Mouse (Mus musculus) embryonic facial prominence, embryonic 13.5 days (tissue): Measurements from ENCODE around the gene Gabrb3. TPM values are rescaled to one million over a fixed set of nuclear protein-coding genes. Genes with fewer than 3 reads are reported as not detected.

ENCODE experiments used
- ATAC-seq: fragments of 200-750 bp; cut with Nextera tagmentation; 2 replicates; pipeline ENCODE4 v1.8.0; 2017; ENCODE audit warnings: low read depth; ENCODE audit not compliant: insufficient number of reproducible peaks, insufficient read depth, low FRiP score, low TSS enrichment
- H3K27ac ChIP-seq: fragments of 300-500 bp; sonication (generic); 2 replicates; pipeline ENCODE4 v1.5.1; 2015; ENCODE audit warnings: moderate library complexity, mild to moderate bottlenecking, inconsistent platforms
- H3K27me3 ChIP-seq: fragments of 300-500 bp; sonication (generic); 2 replicates; pipeline ENCODE4 v1.6.1; 2015; ENCODE audit warnings: mild to moderate bottlenecking, inconsistent platforms
- H3K36me3 ChIP-seq: fragments of 300-500 bp; sonication (generic); 2 replicates; pipeline ENCODE4 v1.6.1; 2015; ENCODE audit warnings: mild to moderate bottlenecking, inconsistent platforms
- H3K4me1 ChIP-seq: fragments of 300-500 bp; sonication (generic); 2 replicates; pipeline ENCODE4 v1.6.1; 2015; ENCODE audit warnings: inconsistent platforms
- H3K4me2 ChIP-seq: fragments of 300-500 bp; sonication (generic); 2 replicates; pipeline ENCODE4 v1.6.1; 2015; ENCODE audit warnings: moderate library complexity, mild to moderate bottlenecking, inconsistent platforms
- H3K4me3 ChIP-seq: fragments of 300-500 bp; sonication (generic); 2 replicates; pipeline ENCODE4 v1.5.1; 2015; ENCODE audit warnings: mild to moderate bottlenecking, inconsistent platforms
- H3K9ac ChIP-seq: fragments of 300-500 bp; sonication (generic); 2 replicates; pipeline ENCODE4 v1.6.1; 2015; ENCODE audit warnings: mild to moderate bottlenecking, inconsistent platforms
- H3K9me3 ChIP-seq: fragments of 300-500 bp; sonication (generic); 2 replicates; pipeline ENCODE4 v1.6.1; 2016; ENCODE audit warnings: inconsistent platforms
- WGBS: fragments of 180-500 bp; shearing (Covaris S2); methylation state at CpG from one replicate; pipeline ENCODE4 v1.1.7; 2015; ENCODE audit warnings: mixed read lengths; 5-methylcytosine and 5-hydroxymethylcytosine counted together
- polyA plus RNA-seq: library from polyadenylated mRNA; unstranded; fragments of >200 nt; fragmentation: Nextera tagmentation; extraction: Ambion mirVana; gene quantifications from 2 replicates; pipeline ENCODE4 v1.2.1, GENCODE M21; 2015

Gene Gabrb3
- polyA plus RNA-seq, 1 experiment from 2014 or later = 1.1 TPM

- Histone ChIP-seq H3K27ac (no peak overlapping the region), H3K9ac (no peak overlapping the region), H3K27me3 (no peaks in the 10 kb centered on the region), H3K4me3 (no peak overlapping the region), H3K4me2 (no peak overlapping the region), H3K9me3 (no peaks in the 10 kb centered on the region), H3K36me3 (no peaks in the 10 kb centered on the region), H3K4me1 (no peaks in the 10 kb centered on the region)
- ATAC-seq = no peak
- 96% methylated on average over 1 of the region's 1 CpGs for WGBS
Observed at GRCm38 (mm10) chr7:57471316-57471715, 51.8 kb downstream of the Gabrb3 start.

GRCm38 (mm10) chr7:57473811-57474525 is 54.5 kb downstream of the Gabrb3 start:
- 66% methylated on average over 4 of the region's 4 CpGs for WGBS
- H3K4me2 ChIP-seq = no peak overlapping the region

GRCm38 (mm10) chr7:57482896-57483295 is 63.4 kb downstream of the Gabrb3 start:
- Histone ChIP-seq H3K9ac (no peak overlapping the region), H3K36me3 (no peaks in the 10 kb centered on the region), H3K9me3 (no peaks in the 10 kb centered on the region), H3K27ac (no peak overlapping the region), H3K4me3 (no peak overlapping the region), H3K4me1 (no peaks in the 10 kb centered on the region), H3K4me2 (no peak overlapping the region), H3K27me3 (no peaks in the 10 kb centered on the region)
- ATAC-seq = no peak

More at GRCm38 (mm10) chr7:57473811-57474525, 54.5 kb downstream of the Gabrb3 start:
- Histone ChIP-seq H3K27me3 (no peaks in the 10 kb centered on the region), H3K4me1 (no peaks in the 10 kb centered on the region), H3K36me3 (no peaks in the 10 kb centered on the region), H3K9me3 (no peaks in the 10 kb centered on the region), H3K27ac (no peak overlapping the region), H3K9ac (no peak overlapping the region), H3K4me3 (no peak overlapping the region)
- ATAC-seq = no peak

DNA sequence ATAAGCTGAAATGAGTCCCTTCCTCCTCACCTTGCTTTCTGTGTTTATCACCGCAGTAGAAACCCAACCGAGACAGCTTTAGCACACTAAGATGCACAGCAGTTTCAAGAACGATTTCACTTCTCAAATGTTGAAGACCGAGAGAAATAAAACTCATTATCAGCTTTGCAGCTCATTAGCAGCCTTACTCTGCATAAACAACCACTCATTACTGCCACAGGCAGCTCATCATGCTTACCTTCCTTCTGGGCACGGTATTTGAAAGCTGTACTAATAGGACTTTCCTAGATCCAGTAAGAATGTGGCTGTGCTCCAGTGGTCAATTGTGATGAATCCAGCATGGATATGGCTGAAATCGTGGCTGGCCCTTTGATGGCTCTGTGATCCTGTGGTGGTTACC is 67.4 kb downstream of the Gabrb3 start:
- 80% methylated on average over 6 of the region's 6 CpGs for WGBS
- H3K4me1 ChIP-seq = no peaks in the 10 kb centered on the region
- no peak overlapping the region for H3K27ac ChIP-seq
- no peak overlapping the region for H3K4me3 ChIP-seq
- ATAC-seq = no peak
- no peaks in the 10 kb centered on the region for H3K9me3 ChIP-seq
- H3K36me3 ChIP-seq = no peaks in the 10 kb centered on the region
- H3K27me3 ChIP-seq = no peaks in the 10 kb centered on the region
- no peak overlapping the region for H3K4me2 ChIP-seq
- H3K9ac ChIP-seq = no peak overlapping the region

GRCm38 (mm10) chr7:57491795-57492194 is 72.3 kb downstream of the Gabrb3 start:
- Histone ChIP-seq H3K4me3 (no peak overlapping the region), H3K4me1 (no peaks in the 10 kb centered on the region), H3K4me2 (no peak overlapping the region), H3K27me3 (no peaks in the 10 kb centered on the region), H3K9me3 (no peaks in the 10 kb centered on the region), H3K9ac (no peak overlapping the region), H3K36me3 (no peaks in the 10 kb centered on the region), H3K27ac (no peak overlapping the region)
- no peak for ATAC-seq
- WGBS = 66% methylated on average over 4 of the region's 4 CpGs

GRCm38 (mm10) chr7:57502809-57503208 is 83.3 kb downstream of the Gabrb3 start:
- H3K36me3 ChIP-seq = no peaks in the 10 kb centered on the region
- no peak overlapping the region for H3K4me3 ChIP-seq
- H3K9ac ChIP-seq = no peak overlapping the region
- H3K4me1 ChIP-seq = no peaks in the 10 kb centered on the region
- no peak overlapping the region for H3K4me2 ChIP-seq
- WGBS = 68% methylated on average over 4 of the region's 4 CpGs
- no peaks in the 10 kb centered on the region for H3K9me3 ChIP-seq
- no peak for ATAC-seq
- peaks cover 20% of the 10 kb centered on the region for H3K27me3 ChIP-seq
- no peak overlapping the region for H3K27ac ChIP-seq

DNA sequence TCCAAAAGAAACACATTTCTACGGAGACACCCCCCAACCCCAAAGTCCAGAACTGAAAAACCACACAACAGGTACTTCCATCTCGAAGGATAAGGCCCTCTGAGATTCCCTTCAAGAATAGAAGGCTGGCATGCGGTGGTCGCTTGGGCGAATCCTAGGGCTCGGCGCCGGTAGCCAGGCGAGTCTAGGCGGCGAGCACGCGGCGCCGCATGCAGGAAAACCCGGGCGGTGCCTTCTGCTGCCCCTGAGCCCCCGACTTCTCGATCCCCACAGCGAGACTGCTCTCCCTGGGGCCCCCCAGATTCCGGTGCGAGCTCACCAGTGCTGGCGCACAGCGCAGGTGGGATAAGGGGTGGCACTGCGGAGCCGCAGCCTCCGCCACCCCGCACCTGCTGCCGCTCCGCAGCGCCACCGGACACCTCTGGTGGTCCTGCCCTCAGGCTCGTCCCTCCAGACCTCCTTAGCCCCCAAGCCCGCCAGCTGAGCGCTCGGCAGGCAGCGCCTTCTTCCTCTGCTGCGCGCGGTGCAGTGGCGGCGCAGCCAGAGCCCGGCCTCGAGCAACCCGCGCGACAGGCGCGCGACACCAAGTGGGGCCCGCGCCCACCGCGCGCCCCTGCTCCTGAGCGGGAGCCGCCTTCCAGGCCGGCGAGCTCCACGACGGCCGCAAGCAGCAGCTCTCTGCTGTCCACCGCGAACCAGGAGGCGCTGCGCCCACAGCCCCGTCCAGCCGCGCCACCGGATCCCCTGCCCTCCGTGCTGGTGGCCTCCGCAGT is 89.6 kb downstream of the Gabrb3 start:
- 1% methylated on average over 72 of the region's 72 CpGs for WGBS
- Histone ChIP-seq H3K27me3 (peaks cover 65% of the 10 kb centered on the region), H3K27ac (no peak overlapping the region), H3K4me1 (peaks cover 11% of the 10 kb centered on the region), H3K4me2 (peak overlapping the region; percentile 83), H3K9ac (0 out of 2 replicates have a peak overlapping the region, but pooled peaks have one; percentile 40), H3K9me3 (no peaks in the 10 kb centered on the region), H3K4me3 (peak overlapping the region; percentile 50), H3K36me3 (no peaks in the 10 kb centered on the region)
- no peak for ATAC-seq

DNA sequence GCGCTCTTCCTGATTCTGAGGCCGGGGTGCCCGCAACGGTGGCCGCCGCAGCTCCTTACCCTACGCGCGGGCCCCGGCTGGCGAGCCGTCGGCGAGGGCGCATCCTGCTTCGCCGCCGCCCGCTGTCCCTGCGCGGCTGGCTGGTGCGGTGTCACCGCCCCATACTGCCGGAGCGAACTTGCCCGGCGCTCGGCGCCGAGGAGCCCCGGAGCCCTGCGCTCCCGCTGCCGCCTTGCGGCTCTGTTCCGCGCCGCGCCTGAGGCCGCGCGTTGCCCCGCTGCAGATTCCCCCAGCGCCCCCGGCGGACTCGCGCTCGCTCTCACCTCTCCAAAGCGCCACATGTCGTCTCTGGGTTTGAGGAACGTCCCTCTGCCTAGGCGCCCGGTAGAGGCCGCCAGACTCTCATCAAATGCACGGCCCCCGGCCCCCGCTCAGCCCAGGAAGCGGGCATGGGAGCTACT is 90.2 kb downstream of the Gabrb3 start, which contains the start of gene Gabra5:
Gene Gabra5 (minus strand): TSS at position 379 of the 461 bp plus-strand sequence.
- Histone ChIP-seq H3K4me1 (peaks cover 11% of the 10 kb centered on the region), H3K9ac (0 out of 2 replicates have a peak within 1 kb of the TSS, but pooled peaks have one; percentile 40), H3K9me3 (no peaks in the 10 kb centered on the region), H3K4me2 (peak within 1 kb of the TSS; percentile 83), H3K4me3 (peak within 1 kb of the TSS; percentile 50), H3K27ac (no peak within 1 kb of the TSS), H3K27me3 (peaks cover 69% of the 10 kb centered on the region), H3K36me3 (no peaks in the 10 kb centered on the region)
- ATAC-seq = peak; percentile 62; the same call in 1 of the 2 replicates
- WGBS = under 1% methylated on average over 59 of the region's 59 CpGs

GRCm38 (mm10) chr7:57512955-57513354 is 93.5 kb downstream of the Gabrb3 start:
- Histone ChIP-seq H3K9ac (no peak overlapping the region), H3K36me3 (no peaks in the 10 kb centered on the region), H3K4me3 (no peak overlapping the region), H3K4me1 (peaks cover 11% of the 10 kb centered on the region), H3K27me3 (peaks cover 47% of the 10 kb centered on the region), H3K9me3 (no peaks in the 10 kb centered on the region), H3K4me2 (no peak overlapping the region), H3K27ac (no peak overlapping the region)
- no peak for ATAC-seq
- WGBS = 33% methylated on average over 3 of the region's 3 CpGs

DNA sequence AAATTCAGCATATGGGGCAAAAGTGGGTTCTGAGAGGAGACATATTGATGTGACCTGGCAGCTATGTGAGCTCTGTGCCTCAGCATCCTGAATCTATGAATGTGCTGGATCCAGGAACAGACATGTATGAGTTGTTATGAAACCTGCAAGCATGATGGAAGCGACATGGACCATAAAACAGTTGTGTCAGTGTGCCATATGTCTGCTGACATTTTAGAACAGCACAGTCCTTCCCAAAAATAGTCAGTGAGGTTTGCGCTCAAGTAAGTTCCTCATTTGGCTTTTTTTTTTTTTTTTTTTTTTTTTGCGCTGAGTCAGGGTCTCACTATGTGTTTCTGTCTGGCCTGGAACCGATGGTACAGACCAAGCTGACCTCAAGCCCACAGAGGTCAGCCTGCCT is 110.0 kb downstream of the Gabrb3 start:
- Histone ChIP-seq H3K9me3 (no peaks in the 10 kb centered on the region), H3K4me1 (no peaks in the 10 kb centered on the region), H3K4me3 (no peak overlapping the region), H3K4me2 (no peak overlapping the region), H3K27me3 (no peaks in the 10 kb centered on the region), H3K36me3 (no peaks in the 10 kb centered on the region), H3K9ac (no peak overlapping the region), H3K27ac (no peak overlapping the region)
- no peak for ATAC-seq
- 83% methylated on average over 4 of the region's 4 CpGs for WGBS

GRCm38 (mm10) chr7:57529954-57530353 is 110.5 kb downstream of the Gabrb3 start:
- H3K36me3 ChIP-seq = no peaks in the 10 kb centered on the region
- H3K27ac ChIP-seq = no peak overlapping the region
- no peaks in the 10 kb centered on the region for H3K9me3 ChIP-seq
- ATAC-seq = no peak
- H3K9ac ChIP-seq = no peak overlapping the region
- 89% methylated on average over 8 of the region's 8 CpGs for WGBS
- H3K4me1 ChIP-seq = no peaks in the 10 kb centered on the region
- no peaks in the 10 kb centered on the region for H3K27me3 ChIP-seq
- H3K4me2 ChIP-seq = no peak overlapping the region
- no peak overlapping the region for H3K4me3 ChIP-seq

GRCm38 (mm10) chr7:57532676-57533075 is 113.2 kb downstream of the Gabrb3 start:
- no peaks in the 10 kb centered on the region for H3K27me3 ChIP-seq
- 85% methylated on average over 10 of the region's 10 CpGs for WGBS
- ATAC-seq = no peak

More at GRCm38 (mm10) chr7:57532676-57533075, 113.2 kb downstream of the Gabrb3 start:
- Histone ChIP-seq H3K4me2 (no peak overlapping the region), H3K36me3 (no peaks in the 10 kb centered on the region), H3K4me1 (no peaks in the 10 kb centered on the region), H3K27ac (no peak overlapping the region), H3K9me3 (no peaks in the 10 kb centered on the region), H3K9ac (no peak overlapping the region), H3K4me3 (no peak overlapping the region)
